Mouse (Mus musculus) c-Kit-positive CD71-positive TER-119-positive erythroid progenitor cells, embryonic 14.5 days (primary cell): ENCODE data around the gene Dact2.

Experiments
- DNase-seq: peaks from one replicate; pipeline ENCODE4 v3.0.0-alpha.2; 2013; ENCODE audit warnings: low spot score

Dact2 gene

DNA sequence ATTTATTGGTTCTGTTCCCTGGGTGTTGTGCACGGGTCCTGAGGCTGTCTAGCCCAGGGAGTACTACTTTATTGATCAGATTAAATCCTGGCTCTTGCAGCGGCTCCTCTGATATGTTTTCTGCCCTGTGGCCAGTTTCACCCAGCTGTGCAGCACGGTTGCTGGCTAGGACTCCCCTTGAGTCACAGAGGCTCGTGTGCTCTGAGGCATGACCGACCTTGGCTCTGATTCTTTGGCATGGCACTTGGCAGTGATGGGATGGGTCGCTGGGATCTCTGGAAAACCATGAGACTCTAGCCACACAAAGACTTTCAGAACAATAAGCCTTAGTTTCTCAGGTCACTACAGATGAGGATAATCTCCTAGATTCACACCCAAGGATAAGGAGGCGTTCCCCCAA lies 8.7 kb upstream of the Dact2 start:
- DNase-seq = no peak

DNA sequence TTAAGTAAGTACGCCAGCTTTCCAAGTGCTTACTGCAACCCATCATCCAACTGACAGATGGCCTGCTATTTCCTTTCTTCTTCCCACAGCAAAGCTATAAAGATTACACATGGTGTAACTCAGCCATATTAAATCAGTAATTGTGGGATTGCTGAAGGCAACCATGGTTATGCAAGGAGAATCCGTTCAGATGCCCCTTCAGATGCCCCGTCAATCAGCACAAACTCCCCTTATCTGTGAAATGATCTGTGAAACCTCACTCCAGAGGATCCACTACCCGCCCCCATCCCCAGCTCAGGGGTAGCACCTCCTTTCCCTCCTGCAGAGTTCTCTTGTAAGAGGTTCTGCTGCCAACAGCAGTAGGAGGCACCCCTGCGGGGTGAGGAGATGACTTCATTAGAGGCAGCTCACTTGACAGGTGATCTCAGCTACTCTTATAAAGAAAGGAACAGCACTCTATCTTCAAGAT lies 3.0 kb upstream of the Dact2 start:
- no peak for DNase-seq

DNA sequence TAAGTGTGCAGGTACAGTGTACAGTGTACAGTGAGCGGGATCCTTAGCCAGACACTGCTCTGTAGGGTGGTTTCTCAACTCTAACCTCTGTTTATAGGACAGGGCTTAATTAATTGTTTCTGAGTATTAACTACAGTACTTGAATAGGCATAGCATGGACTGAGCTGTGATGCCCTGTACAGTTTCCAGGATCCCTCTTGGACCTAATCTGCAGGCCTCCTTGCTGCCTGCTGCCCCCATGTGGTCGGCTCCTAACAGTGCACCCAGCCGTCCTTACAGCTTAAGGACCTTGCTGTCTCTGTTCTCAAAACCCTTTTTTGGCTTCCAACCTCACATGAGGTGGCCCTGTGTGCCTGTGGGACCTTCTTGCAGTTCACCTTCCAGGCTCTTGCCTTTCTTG lies 2.0 kb upstream of the Dact2 start:
- peak; percentile 26 for DNase-seq

DNA sequence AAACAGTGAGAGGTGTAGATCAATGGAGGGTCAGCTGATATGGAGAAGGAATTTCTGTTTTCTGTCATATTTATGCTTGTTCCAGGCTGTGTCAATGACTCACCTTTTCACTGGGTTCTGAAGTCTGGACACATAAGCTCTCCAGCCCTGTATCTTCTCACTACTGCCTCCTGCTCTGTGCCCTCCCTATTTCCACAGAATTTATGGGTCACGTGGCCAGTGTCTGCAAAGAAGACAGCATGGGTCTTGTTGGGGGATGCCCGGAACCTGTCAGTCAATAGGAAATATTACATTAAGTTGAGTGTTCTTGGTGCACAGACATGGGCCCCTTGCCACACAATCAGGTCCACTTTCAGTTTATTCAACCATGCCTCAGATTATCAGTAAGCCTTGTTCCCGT lies 1.1 kb upstream of the Dact2 start:
- no peak for DNase-seq

DNA sequence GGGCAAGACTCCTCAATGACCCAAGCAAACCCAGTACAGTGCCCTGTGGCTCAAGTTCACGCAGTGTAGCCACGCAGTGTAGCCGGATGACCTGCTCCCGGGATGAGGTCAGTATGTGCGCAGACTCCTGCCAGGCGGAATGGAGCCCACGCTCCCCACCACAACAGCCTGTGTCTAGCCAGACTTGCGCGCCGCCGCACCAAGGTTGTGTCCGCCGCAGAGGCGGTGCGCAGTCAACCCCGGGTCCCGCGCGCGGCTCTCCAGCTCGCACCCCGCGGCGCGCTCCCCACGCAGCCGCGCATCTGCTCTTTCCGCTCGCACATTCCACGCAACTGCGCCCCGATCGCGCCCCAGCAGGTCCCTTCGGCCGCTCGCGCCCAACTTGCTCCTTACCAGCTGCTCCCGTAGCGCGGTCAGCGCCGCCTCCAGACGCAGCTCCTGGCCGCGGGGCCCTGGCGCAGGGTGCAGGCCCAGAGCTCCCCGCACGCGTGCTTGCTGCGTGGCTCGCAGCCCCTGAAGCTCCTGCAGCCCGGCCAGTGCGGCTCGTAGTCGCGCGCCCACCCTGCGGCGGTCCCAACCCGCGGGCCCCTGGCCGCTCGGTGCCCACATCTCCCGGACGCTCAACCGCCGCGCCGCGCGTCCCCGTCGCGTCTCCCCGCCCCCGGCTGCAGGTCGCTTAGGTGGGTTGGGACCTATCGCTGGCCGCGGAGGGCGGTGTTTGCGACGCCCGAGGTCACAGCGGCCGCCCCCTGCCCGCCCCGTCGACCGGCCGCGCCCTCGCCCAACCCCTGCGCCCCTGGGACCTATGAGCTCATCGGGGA lies 773 bp downstream of the Dact2 start:
- no peak for DNase-seq

DNA sequence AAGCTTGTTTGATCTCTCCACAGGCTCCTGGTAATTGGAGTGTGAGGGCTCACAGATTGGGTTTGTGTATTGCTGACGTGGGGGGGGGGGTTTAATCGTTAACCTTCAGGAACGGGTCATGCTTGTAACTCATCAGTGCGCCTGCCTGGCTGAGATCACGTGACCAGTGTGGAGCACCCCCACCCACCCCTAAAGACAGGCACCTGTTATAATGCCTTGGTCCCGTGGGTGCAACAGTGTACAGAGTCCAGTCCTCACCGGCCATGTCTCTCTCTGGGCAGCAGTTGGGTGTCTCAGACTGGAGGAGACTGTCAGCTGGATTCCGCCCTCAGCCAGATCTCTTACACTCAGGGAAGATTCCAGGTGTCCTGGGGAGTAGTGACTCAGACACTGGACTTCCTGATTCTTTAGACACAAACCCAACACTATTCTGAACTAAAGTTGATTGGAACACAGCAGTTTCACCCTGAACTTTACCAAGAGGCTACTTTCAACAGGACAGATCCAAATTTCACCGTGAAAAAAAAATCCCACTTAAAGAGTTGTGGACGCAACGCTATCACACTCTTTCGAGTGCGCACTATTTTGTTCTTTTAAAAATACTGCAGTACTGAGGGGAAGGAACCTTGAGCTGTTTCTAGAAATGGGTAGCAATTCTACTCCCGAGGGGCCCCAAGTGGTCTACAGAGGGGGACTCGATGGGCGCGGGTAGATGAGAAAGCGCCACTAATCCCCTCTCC lies 1.6 kb downstream of the Dact2 start:
- no peak for DNase-seq

DNA sequence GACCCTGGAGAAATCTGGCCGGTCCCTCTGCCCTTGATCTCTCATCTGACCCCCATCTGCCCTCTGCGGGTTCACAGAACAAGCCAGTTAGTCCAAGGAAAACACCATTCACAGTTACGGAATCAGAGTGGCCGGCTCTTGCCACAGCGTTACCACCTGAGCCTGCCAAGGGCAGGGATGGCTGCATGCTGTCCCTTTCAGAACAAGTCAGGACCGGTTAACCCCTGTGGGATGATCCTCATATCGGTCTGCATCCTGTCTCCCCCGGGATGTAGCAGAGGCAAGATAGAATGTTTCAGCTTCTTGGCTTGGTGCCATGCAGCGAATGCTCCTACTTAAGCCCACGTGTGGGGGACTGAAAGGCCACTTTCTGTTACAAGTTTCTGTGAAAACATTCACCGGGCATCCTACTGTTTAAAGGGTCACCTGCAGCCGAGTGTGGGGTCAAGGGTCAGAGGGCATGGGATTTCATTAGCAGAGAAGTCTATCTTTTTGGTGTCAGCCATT lies 2.8 kb downstream of the Dact2 start:
- DNase-seq = no peak

DNA sequence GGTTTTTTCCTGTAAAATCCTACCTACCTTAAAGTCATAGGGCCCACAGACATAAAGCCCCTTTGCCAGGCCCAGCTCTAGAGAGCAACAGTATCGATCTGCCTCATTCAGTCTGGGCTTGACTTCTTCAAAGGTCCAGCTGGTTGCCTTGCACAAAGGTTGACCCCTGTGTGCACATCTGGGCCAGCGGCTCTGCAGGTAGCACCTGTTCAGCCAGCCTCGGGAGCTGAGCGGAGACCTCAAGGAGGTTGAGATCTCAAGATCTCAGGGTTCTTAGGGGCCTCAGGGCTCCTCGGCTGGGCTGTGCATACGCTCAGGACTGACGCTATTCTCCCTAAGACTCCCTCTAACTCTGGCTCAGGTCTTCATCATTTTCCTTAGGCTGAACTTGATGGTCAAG lies 3.9 kb downstream of the Dact2 start:
- DNase-seq = no peak

DNA sequence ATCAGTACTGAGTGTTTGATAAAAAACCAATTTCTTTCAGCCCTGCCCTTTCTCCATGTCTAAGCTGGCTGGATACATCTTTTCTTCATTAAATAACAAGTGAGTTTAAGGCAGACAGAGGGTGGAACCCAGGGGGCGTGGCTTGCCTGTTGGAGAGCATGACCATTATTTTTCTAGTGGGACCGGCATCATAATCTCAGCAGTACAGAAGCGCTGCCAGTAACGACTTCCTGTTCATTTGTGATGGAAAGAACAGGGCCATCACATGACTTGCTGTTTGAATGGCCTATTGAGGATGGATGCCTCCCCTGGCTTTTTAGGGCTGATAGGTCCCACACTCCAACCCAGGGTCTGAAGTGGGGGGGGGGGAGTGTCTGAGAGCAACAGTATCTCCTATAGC lies 4.5 kb downstream of the Dact2 start:
- no peak for DNase-seq

DNA sequence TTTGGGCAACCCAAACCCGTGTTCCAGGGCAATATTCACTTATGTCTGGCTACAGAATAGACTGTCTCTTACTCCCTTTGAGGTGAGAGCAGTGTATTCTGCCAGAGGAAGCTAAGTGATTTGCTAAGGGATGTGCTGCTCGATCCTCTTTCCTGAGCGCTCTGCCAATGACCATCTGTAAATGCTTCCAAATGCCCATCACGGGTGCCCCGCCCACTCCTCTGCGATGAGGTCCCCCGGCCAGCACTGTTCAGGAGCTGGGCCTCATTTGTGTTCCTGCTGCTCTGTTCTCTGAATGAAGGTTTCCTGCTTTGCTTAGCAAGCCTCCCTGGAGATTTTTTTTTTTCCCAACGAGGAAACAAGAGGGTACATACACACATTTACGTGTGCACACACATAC lies 11.2 kb downstream of the Dact2 start:
- no peak for DNase-seq

DNA sequence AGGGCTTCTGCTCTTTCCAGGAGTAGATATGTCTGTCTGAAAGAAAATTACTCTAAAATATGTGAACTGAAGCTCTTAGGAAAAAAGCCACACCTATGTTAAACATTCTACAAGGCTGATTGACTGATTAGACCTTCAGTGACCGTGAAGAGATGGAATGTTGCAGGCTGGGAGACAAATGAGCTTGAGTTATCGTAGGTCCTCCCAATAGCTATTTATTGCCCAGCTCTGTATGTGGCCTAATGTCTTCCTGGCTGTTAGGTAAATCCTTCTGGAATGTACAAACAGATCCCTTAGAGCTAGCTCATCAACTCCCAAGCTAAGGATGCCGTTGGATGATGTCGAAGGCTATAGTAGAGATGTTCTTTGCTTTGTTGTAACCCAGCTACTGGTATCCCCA lies 11.7 kb downstream of the Dact2 start:
- no peak for DNase-seq

DNA sequence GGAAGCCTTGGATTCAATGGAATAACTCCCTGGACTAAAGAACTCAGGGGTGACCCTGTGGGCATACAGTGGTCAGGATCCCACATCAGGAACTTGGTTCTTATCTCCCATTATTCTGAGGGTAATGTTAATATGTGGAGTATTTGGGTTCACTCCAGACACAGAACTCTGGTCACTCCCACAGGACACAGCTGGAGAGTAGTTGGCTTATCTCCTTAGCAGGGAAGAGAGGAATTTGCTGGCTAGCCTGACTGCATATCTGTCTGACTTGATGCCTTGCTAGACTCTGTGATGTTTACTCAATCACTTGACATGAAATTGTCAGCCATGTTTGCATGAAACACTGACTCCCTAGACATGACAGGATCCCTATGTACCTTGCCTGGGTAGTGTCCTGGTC lies 15.6 kb downstream of the Dact2 start:
- no peak for DNase-seq

DNA sequence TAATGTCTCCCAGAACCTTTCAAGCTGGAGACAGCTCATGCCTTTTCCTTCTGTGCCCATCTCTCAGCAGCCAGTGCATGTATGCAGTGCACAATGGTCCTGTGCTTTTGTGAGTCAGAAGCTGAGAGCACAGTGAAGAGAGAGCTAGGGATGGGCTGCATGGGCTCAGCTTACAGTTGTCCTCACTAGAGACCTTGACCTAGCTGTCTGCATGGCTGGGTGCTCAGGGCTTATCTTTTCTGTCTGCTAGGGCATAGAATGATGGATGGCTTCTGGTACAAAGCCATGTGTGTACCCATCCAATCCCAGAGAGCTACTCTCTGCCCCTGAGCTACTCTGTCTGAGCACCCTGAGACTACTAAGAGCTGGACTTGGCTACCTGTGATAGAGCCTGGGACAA lies 17.0 kb downstream of the Dact2 start:
- DNase-seq = no peak

DNA sequence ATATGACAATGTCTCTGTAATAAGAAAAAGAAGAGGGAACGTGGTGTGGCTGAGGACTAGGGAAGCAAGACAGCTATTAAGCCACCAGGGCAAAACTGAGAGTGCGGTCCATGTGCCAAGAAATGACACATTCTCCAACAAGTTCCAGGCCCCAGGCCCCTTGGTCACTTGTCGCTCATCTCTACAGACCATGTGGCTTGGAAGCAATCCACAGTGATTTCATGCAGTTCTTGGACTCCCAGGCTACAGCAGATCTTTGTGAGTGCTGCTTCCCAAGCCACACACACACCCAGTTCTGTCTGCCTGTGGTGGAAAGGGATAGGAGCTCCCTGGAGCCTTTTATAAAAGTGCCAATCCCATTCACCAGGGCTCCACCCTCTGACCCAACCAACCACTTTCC lies 17.9 kb downstream of the Dact2 start:
- DNase-seq = no peak

DNA sequence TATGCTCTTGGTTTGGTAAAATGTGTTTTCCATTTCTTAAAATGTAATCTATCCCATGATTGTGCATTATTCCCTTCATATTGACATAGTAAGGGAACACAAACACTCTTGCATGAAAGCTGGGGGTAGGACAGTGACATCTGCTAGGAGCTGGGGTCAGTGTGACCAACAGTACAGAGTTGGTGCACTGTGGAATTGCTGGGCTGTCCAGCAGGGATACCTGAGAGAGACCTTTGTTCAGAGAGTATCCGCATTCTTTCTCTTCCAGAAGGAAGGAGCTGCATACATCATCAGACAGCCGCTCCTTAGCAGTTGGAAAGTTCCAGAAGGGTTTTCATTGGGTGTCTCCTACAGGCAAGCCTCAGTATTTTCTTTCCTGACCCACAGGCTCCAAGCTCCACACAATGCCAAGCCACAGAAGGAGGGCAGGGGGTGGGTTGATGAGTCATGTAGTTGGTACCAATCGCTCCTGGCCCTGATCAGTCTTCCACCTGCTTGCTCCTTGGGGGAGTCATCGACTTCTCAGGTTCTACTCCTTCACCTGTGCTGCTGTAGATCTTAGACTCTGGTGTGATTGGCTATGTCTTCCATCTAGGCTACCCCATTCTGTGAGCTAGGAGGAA lies 19.8 kb downstream of the Dact2 start:
- DNase-seq = no peak

DNA sequence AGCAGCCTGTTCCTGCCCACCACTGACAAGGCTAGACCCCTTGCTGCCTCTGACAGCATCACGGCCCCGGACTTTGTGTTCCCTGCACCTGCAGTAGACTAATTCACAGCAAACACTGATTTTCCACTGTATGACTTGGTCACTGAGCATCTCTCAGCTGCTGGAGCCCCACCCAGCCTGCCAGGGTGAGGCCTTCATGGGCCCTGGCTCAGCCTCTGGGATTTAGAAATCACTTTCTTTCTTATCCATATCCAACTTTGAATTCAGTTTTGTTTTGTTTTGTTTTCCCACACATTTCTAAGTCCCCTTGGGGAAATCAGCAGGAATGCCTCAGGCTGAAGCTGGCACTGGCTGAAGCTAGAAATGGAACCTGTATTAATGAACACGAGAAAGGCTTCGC lies 20.4 kb downstream of the Dact2 start:
- DNase-seq = no peak

DNA sequence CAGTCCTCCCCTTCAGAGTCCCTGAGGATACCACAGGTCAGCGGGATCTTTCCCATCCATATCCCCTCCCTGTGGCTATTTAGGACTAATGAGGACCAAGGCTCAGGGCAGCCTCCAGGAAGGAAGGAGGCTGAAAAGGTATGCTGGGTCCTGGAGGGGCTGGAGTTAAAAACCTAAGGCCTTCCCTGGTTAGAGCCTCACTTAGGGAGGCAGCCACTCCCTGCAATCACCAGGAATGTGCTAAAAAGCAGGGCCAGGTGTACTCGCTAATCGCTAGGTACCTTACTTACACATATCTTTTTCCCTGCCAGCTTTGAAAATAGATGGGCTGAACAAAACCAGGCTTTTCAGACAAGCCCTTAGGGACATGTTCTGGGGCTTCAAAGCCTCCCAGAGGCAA lies 21.2 kb downstream of the Dact2 start:
- no peak for DNase-seq

DNA sequence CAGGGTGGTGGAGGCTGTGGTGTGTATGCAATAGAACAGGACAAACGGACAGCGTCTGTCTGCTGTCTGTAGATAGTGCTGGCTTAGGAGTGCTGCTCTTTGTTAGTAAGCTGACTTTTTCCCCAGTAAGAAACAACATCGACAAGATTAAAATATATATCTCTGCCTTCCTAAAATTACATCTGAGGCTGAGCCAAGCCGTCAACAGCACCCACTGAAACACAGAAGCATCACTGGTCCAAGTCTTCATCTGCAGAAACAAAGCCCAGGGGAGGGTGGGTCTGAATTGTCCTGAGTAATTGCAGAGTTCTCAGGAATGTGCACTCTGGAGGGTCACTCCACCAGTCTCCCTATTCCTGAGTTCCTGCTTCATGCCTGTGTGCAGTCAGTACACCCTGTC lies 25.2 kb downstream of the Dact2 start:
- DNase-seq = no peak

DNA sequence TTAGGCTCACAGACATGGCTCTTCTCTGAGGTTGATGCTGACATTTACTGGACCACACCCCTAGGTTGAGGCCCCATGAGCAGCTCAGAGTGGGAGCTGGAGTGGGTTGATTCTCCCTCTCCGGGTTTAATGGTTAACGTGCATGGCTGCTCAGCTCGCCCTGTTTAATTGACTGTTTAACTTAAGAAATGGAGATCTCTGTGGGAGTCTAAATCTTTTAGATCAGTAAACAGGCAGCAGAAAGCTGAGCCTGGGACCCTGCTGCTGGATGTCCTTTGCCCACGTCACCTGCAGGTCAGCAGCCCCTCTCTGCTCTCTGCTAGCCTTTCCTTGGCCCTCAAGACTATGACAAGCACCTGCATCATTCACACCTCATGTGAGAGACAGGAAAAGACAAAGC lies 25.6 kb downstream of the Dact2 start:
- DNase-seq = no peak

DNA sequence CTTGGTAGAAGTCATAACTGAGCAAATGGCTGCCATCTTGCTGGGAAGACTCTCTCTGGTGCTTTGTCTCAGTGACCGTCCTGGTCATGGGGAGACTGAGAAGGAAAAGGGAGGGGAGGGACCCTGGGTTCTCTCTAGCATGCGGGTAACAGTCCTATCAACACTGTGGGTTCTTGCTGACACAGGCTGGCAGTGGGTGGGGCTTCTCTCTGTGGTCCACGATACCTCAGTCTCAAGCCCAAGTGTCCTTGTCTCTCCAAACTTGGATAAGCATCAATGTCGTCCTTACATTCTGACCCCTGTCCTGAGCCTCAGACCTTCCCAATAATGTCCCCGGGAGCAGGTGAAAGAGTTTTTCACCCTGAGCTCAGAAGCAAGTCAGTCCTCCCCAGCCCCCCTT lies 26.1 kb downstream of the Dact2 start:
- DNase-seq = no peak

DNA sequence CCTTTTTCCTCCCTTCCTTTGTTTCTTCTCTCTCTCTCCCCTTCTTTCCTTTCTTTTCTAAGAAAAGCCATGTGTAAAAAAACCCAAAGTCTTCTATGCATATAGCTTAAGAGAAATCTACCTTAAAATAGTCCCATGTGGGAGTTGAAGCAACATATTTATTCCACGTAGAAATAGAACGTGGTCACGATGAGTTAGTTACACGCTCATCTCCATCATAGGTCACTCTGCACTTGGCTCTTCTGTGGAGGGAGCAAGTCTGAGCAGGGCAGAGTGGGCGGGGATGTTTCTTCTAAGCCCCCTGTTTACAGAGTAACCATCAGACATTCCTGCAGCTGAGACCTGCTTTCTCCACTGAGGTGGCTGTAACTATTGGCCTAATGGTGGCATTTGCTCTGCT lies 27.1 kb downstream of the Dact2 start:
- DNase-seq = no peak

DNA sequence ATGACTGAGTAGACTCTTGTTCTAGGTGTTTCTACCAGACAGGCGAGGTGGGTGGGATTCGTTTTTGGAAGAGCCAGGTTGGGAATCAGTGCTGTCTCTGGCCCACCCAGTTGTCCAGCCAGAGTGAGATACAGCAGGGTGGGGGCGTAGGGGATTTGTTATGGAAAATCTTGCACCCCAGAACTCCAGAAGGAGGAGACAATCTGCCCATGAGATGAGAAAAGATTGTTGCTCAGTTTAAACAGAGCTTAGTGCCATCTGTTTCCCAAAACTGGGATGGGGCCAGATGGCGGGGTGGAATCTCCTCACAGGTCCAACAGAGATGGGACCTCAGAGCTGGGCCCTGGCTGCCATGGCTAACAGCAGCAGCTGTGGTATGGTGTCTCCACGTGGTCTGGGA lies 28.4 kb downstream of the Dact2 start:
- no peak for DNase-seq

DNA sequence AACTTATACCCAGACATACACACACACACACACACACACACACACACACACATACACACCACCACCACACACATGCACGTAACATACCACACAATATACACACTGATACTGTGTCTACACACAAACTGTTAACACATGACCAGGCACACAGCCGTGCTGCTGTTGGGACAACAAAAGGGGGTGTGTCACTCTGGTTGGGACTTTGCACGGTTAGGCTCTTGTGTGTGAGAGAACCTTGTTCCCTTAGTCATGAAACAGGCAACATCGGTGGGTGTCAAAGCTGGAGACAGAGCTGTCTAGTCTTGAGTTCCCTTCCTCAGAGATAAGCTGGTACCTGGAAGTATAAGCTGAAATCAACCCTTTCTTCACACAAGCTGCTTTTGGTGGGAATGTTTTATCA lies 29.1 kb downstream of the Dact2 start:
- DNase-seq = no peak
